Mouse (Mus musculus): ENCODE measurements around the gene Arl2.
"Not testable (repeated sequence)": the region's sequence is repeated elsewhere in the genome, so short reads cannot be mapped to it uniquely, and the experiment has no call there.

Arl2 gene

DNA sequence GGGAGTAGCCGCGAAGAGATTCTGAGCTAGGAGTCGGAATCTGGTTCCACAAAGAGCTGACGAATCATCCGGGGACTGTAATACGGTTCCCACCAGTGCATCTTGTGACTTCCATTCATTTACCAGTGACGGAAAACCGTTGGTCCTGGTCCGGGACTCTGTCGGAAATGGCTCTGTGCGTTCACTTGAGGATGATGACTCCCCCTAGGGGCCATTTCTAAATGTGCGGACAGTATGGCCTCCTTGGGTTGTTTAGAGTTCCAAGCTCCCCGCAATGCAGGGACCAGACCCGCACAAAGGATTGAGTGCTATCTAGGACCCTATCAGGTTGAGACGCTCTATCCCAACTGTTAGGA lies at the start of gene Arl2:
TSS of gene Arl2 (minus strand) at position 155 of the 356 bp plus-strand sequence.
- no peak for DNase-seq (ENCODE audit: extremely low read depth, low read depth, low spot score)

DNA sequence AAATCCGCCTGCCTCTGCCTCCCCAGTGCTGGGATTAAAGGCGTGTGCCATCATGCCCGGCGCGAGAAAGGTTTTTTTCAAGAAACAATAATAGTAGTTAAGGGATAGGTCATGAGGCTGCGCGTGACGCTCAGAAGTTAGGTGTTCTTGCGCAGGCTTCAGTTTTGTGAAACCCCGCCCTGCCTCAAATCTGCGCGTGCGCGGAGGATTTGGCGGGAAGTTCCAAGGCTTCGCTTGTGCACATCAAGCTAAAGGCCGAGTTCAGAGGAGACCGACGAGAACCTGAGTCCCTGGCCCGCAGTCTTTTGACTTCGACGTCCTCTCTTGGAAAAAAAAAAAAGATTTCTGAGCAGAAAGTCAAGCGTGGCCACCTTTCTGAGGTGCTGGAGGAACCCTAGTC lies 42.8 kb upstream of the Arl2 start, which contains the start of gene Majin:
TSS of gene Majin (plus strand) at position 258 of the 400 bp plus-strand sequence.
- no peak for DNase-seq (ENCODE audit: extremely low read depth, low read depth, low spot score)

DNA sequence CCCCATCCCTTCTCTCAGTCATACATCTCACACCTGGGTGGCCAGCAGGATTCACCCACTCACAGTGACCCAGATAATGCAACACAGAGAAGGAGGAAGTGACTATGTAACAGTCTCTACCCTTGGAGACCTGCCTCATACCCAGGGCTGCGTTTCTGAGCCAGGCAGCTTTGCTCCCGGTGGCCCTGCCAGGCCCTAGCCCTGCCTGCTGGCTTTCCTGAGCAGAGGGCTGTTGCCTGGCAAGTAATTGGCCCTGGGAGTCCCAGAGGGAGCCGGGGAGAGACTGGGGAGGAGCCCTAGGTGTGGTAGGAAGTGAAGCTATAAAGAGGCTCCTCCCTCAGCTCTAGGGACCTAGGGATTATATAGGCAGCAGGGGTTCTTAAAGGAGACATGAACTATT lies 41.2 kb upstream of the Arl2 start:
- no peak for DNase-seq (ENCODE audit: extremely low read depth, low read depth, low spot score)

DNA sequence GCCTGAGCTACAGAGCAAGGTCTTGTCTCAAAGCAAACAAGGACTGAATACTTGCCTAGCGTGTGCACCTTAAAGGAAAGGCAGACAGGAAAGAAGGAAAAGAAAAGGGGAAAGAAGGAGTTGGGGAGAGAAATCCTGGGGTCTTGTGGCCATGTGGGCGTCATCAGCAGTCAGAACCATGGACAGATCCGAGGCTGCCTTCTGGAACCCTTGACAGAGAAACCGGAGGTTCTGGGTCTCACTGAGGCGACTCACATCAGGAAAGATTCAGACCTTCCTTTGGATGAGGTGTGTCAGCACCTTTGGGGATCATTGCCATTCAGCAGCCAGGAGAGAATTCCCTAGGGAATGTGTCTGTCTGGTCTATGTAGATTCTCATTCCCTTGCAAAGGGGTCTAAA lies 40.3 kb upstream of the Arl2 start:
- no peak for DNase-seq (ENCODE audit: extremely low read depth, low read depth, low spot score)

DNA sequence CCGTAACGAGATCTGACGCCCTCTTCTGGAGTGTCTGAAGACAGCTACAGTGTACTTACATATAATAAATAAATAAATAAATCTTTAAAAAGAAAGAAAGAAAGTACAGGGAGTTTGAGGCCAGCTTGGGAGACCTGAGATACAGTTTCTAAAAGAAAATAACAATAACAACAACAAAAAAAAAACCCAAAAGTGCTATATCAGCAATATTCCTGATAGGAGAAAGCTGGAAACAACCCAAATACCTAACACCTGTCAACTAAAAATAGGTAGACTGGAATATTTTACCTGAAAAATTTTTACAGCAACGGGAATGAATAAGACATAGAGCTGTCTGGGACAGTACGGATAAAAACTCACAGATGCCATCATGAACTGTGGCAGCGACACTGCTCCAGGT lies 37.4 kb upstream of the Arl2 start:
- no peak for DNase-seq (ENCODE audit: extremely low read depth, low read depth, low spot score)

DNA sequence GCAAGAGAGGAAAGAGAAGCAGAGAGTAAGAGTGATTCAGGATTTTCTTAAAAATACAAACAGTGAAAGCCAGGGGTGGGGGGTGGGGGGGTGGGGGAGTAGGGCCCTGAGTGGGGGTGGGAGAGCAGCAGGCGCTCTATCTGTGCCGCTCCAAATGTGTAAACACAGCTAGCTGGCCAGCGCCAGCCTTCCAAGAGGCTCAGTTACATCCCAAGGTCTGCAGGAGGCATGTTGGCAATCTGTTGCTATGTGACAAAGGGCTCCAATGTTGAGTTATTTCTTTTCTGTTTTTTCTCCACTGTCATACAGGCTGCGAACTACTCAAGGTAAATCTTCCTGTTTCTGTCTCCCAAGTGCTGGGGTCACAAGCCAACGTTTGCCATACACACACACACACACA lies 33.4 kb upstream of the Arl2 start:
- no peak for DNase-seq (ENCODE audit: extremely low read depth, low read depth, low spot score)

DNA sequence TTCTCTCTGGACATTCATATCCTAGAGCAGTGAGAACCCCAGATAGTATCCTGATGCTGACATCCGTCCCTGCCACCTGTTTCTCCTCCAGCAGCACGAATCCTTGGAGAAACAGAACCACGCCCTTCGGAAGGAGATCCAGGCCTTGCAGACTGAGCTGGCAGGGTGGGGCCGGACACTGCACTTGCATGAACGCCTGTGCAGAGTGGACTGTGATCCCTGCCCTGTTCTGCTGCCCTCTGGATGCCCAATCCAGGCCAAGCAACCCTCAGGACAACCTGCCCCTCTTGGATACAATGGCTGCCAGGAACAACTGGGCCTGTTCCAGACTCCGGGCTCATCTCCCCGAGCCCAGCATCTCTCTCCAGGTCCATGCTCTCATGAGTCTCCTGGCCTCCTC lies 29.9 kb upstream of the Arl2 start:
- no peak for DNase-seq (ENCODE audit: extremely low read depth, low read depth, low spot score)

DNA sequence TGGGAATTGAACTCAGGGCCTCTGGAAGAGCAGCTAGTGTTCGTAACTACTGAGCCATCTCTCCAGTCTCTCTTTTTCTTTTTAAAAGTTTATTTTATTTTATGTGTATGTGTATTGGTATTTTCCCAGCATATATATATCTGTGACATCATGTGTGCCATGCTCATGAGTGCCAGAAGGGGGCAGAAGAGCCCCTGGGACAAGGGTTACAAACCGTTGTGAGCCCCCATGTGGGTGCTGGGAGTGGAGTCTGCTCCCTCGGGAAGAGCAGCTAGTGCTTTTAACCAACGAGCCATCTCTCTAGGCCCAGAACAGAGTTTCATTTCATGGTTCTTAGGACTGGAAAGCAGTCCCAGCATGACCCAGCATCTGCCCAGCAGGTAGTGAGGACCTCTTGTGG lies 25.4 kb upstream of the Arl2 start:
- DNase-seq (ENCODE audit: extremely low read depth, low read depth, low spot score): no peak

DNA sequence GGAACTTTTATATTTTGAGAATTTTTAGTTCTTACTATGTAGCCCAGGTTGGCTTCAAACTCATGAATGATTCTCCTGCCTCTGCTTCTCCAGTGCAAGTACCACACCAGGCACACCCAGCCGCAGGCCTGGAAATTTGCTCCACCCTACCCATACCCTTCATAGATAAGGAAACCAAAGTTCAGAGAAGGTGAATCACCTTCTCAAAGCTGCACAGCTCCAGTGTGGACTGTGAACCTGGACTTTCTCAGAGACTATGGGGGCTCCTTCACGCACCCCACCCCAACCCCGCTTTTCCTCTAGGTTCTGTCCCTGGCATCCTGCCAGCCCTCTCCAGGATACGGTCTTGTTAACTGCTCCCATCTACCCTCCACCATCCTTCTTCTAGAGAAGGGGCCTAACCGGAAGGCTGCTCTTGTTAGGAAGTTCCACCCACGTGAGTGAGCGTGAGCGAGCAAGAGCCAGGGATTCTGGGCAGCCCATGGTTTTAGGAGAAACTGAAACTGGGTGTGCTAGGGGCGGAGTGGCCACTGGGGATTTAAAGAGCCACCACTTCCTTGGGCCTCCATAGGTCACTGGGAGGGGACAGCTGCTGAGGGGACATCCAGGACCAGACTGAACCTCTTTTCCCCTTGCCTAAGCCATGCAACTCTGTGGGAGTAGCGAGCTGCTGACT lies 22.7 kb upstream of the Arl2 start:
- no peak for DNase-seq (ENCODE audit: extremely low read depth, low read depth, low spot score)

DNA sequence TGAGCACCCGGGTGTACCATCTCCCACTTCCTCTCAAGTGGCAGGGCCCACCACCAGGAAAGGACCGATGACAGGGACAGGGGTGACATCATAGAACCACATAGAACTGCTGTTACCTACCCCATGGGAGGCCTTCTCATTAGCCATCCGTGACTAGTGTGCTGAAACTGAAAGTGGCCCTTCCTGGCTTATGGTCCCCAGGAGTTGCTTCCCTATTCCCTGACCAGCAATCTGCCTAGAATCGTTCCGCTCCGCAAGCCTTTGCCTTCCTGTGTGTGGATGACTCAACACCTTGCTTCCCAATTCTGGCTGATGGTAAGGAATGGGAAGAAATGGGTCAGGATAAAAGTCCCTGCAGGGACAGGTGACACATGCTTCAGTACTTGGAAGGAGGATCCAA lies 15.9 kb upstream of the Arl2 start:
- no peak for DNase-seq (ENCODE audit: extremely low read depth, low read depth, low spot score)

DNA sequence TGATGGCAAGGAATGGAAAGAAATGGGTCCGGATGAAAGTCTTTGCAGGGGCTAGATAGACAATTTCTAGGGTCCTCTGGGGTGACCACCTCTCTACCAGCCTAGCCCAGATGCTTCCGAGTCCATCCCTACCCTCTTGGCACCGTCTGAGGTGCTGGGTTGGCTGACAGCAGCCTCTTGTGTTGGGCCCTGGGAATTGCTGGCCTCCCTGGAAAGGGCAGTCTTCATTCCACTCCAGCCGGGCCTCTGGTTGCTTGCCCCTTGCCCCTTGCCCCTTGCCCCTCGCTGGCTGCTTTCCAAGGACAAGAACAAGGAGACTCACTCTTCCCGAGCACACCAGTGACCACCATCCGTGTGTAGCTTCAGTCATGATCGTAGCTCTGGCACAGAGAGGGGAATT lies 15.0 kb upstream of the Arl2 start:
- DNase-seq (ENCODE audit: extremely low read depth, low read depth, low spot score): no peak

DNA sequence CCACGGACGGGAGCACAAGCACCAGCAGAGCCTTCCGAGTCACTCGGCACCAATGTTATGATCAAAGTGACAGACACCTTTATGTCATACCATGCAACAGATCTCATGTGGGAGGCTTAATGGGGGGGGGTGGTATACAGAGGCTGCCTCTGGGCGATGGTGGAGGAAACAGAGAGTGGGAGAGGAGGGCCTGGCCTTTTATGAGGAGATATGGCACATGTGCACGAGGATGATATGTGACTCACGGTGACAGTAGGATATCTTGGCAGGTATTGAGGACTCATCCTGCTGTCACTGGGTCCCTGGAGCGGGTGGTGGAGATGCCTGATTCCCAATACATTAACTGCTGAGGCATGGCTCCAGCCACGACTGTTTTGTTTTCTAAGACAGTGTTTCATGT lies 13.8 kb upstream of the Arl2 start:
- no peak for DNase-seq (ENCODE audit: extremely low read depth, low read depth, low spot score)

DNA sequence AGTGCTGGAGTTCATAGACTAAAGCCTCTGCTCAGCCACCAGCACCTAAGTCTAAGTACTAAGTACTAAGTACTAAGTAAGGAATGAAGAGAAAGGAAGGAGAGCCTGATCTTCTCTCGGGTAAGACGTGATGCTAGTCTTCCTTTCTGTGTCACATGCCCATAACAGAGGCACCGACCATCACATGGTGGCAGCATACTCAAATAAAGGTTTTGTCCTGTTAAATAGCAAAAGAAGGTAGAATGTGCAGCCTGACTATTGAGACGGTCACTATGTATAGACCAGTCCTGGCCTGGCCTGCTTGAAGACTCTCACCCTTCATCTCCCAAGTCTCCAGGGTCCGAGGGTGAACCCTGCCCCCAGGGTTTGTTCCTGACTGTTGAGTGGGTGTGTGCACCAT lies 3.5 kb upstream of the Arl2 start:
- no peak for DNase-seq (ENCODE audit: extremely low read depth, low read depth, low spot score)

DNA sequence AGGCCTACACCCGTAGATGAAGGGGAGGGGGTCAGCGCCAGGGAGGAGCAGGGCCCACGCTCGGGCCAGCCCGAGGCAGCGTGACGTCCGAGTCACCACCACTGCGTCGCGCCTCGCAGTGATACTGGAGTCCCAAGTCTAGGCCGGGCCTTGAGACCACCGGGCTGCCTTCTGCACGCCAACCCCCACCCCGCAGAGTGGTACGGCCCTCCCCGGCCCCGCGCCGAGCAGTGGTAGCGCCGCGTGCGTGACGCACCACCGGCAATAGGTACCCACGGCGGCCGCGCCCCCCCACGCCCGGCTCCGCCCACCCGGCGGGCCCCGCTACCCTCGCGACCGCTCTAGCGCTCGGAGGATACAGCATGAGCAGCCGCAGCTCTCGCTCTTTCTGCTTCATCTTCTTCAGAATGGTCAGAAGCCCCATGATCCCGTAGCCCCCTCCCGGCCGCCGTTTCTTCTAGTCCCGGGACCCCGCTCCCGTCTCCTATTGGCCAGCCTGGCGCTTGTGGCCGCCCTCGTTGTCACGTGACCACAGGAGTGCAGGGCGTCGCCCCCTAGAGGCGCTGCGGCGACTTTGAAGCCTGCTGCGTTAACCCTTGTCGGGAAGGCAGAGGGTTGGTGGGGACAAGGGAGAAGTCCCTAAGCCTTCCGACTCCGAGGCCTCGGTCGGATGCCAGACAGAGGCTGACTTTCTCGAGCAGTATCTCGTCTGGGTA lies 512 bp downstream of the Arl2 start, which contains the start of gene Batf2:
TSS of gene Batf2 (plus strand) at position 306 of the 716 bp plus-strand sequence.
- DNase-seq (ENCODE audit: extremely low read depth, low read depth, low spot score): no peak

DNA sequence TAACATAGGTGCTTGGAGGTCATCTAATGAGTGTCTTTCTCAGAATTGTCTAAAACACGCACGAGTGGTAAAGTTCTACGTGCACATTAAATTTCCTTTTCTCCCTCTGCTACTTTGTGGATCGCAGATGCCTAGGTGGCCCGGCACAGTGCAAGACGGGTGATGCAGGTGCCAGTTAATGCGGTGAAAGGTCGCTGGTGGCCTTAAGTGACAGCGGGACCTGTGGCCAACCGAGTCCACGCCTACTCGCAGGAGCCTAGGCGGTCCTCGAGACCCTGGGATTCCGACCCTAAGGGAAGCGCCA lies 1.0 kb downstream of the Arl2 start:
- no peak for DNase-seq (ENCODE audit: extremely low read depth, low read depth, low spot score)

DNA sequence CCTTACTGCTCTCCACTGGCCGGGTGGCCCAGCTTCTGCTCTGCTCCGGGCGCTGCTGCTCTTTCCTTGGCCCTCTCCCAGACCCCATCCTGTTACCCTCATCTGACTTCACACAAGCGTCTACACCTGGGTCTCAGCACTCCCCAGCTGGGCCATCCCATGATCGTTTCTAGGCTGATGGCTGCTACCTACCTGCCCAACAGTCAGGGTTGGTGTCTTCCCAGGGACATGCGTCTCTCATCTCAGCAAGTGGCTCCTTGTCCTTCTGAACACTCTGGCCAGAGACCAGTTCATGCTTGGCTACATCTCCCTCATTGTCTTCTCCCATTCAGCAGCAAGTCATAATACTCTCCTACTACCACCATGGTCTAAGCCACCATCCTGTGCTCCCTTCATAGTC lies 1.6 kb downstream of the Arl2 start:
- no peak for DNase-seq (ENCODE audit: extremely low read depth, low read depth, low spot score)

DNA sequence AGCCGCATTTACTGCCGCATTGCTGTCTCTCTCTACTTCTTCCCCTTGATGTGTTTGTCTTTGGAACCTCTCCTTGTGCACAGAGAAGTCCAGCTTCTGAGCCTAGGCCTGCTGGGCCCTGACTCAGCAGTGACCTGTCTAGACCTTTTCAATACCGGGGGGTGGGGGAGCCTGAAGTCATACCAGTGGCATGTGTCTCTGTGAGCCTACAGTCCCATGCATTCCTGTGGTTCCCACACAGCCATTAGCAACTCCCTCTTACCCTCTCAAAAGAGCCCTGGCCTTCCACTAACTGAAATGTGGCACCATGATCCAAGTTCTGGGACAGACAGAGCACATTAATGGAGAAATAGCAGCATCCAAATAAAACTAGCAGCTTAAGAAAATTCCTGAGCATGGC lies 5.0 kb downstream of the Arl2 start:
- DNase-seq (ENCODE audit: extremely low read depth, low read depth, low spot score): no peak

DNA sequence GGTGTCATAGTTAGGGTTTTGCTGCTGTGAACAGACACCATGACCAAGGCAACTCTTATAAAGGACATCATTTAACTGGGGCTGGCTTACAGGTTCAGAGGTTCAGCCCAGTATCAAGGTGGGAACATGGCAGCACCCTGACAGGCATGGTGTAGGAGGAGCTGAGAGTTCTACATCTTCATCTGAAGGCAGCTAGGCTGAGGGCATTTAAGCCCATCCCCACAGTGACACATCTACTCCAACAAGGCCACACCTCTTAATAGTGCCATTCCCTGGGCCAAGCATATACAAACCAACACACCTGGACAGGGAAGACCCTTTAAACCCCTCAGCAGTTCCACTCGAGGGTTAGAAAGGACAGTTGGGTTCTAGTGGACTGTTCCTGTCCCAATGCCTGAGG lies 8.2 kb downstream of the Arl2 start:
- DNase-seq (ENCODE audit: extremely low read depth, low read depth, low spot score): not testable (repeated sequence)

DNA sequence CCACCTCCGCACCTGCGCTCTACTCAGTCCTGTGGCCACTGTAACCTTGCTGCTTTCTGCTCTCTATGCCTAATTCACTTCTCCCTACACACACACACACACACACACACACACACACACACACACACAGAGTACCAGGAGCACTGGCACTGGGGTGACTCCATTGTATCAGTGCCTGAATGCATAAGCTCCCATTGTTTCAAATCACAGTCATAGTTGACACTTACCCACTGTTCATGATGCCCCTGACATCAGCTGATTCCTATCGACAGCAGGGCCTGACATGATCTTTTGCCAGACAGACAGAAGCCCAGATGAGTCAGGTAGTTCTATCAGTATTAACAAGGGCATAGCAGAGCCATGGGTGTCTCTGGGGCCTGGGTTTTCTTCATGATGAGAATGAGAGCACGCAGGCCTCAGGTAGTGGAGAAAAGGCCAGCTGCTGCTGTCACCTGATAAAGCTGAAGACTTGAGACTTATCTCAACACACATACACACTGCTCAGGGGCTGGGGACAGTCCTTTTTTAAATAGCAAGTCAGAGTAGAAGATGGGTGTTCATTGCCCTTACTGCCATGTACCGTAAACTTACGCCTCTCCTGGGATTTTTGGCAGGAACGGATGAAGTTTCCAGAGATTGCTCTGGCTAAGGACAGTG lies 9.0 kb downstream of the Arl2 start:
- no peak for DNase-seq (ENCODE audit: extremely low read depth, low read depth, low spot score)

DNA sequence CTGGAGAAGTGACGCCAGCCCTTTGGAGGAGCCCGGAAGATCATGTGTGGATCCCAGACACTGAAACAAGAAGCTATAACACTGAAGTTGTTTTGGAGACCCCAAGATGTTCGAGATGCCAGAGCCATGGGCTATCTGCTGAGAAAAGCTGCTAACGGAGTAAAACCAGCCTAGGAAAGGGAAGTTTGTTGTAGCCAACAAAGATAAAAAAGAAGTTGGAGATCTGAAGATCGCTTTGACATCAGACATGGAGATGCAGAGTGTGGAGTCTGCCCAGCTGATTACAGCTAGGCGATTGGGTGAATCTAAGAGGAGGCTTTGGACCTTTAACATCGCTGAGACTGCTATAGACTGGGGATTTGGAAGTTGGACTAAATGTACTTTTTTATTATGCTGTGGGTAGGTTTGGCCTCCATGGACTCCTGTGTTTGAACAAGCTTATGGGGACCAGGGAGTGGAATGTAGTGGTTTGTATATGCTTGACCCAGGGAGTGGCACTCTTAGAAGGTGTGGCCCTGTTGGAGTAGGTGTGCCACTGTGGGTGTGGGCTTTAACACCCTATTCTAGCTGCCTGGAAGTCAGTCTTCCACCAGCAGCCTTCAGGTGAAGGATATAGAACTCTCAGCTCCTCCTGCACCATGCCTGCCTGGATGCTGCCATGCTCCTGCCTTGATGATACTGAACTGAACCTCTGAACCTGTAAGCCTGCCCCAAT lies 10.8 kb downstream of the Arl2 start:
- not testable (repeated sequence) for DNase-seq (ENCODE audit: extremely low read depth, low read depth, low spot score)

DNA sequence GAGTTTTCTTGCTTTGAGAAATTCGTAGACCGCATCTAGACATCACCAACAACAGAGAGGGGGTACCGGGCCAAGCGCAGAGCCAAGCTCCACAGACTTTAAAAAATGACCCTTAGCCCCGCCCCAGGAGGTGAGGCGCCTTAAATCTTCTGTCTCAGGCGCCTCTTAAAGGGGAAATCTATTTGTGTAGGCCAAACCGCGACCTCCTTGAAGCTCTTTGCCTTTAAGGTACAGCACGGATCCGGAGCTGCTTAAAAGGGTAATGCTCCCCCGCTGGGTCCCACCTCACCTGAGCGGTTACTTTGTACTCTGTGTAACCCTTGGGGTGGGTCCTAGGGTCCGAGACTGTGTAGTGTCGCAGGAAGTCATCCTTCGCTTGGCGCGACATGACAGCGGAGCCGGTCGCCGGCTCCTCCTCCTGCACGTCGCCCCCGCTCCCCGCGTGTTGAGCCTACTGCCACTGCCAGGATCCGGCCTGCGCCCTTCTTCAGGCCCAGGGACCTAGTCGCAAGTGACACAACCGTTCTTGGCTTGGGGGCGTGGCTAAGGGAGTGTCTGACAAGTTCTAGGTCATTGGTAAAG lies 13.5 kb downstream of the Arl2 start, which contains the start of gene Snx15:
TSS of gene Snx15 (minus strand) at position 545 of the 582 bp plus-strand sequence.
- peak; percentile 88 for DNase-seq (ENCODE audit: extremely low read depth, low read depth, low spot score)

Measured in fat pad, adult 2 months (tissue).